Mouse (Mus musculus) hematopoietic multipotent progenitor cell, adult 10-12 weeks (in vitro differentiated cells): ENCODE measurements around the gene Pacrg. TPM values are rescaled to one million over a fixed set of nuclear protein-coding genes. Genes with fewer than 3 reads are reported as not detected.

ENCODE experiments used
- polyA plus RNA-seq: library from polyadenylated mRNA; stranded (reverse); fragments of >175 nt; gene quantifications from 2 replicates; pipeline ENCODE4 v1.2.3, GENCODE M21; 2012; ENCODE audit warnings: low replicate concordance

Gene Pacrg
- not detected in 2 replicates for polyA plus RNA-seq

DNA sequence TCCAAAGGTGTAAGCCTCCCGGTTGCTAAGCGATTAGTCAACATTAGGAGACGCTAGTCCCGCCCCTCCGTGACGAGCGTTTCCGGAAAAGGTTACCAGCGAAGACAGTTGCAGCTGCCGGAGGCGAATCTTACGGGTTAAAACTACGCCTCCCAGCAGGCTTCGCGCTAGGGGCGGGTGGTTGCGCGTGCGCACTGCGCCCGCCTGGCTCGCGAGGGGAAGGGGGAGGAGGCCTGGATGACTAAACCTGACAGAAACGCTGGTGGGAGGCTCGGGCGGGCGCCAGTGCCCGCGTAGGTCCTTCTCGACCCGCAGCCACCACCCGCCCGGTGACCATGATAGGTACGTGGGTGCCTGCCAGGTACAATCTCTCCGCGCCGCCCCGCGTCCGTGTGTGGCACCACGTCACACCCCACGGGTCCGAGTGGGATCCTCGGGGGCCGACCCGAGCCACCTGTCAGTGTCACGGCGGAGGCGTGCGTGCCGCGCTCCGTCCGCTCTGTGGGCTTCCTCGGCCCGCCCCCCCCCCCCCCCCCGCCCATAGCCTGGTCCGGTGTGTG is at the start of gene Pacrg, which contains the start of gene Prkn:
Gene Pacrg, minus strand, starts transcription at position 164 of the 560 bp plus-strand sequence.
Gene Prkn, plus strand, starts transcription at position 237 of the 560 bp plus-strand sequence.

Other genes starting within 250 kb of the Pacrg start
- gene Prkn, start 73 bp upstream of the Pacrg start, polyA plus RNA-seq = 0.11 TPM in 1 of 2 replicates, not detected in the other